Mouse (Mus musculus) layer of hippocampus, adult 2 months (tissue): Measurements from ENCODE around the gene Macrod1. TPM values are rescaled to one million over a fixed set of nuclear protein-coding genes. Genes with fewer than 3 reads are reported as not detected.

Experiments used
- DNase-seq, 2 experiments: peaks; one replicate each; pipeline ENCODE4 v3.0.0; 2022; ENCODE audit warnings: low spot score in 2 of 2
- H3K27ac ChIP-seq: fragments of 200-600 bp; 2 replicates; pipeline ENCODE4 v1.8.1; 2022
- H3K4me3 ChIP-seq: fragments of 200-600 bp; 2 replicates; pipeline ENCODE4 v1.8.1; 2022; ENCODE audit warnings: mild to moderate bottlenecking
- CTCF ChIP-seq: fragments of 200-600 bp; conservative IDR thresholded peaks from 2 replicates; pipeline ENCODE4 v1.8.1; 2022; ENCODE audit warnings: antibody characterized with exemption, mild to moderate bottlenecking, moderate library complexity
- total RNA-seq, 2 experiments: library from RNA; stranded (reverse); gene quantifications; 2 replicates each; pipeline ENCODE4 v1.2.3; 2021

Macrod1 gene
- total RNA-seq, 2 experiments from 2014 or later, result 20.3 to 22.4 TPM

GRCm38 (mm10) chr19:7077666-7078065 is 21.1 kb downstream of the Macrod1 start:
- H3K27ac ChIP-seq, result no peak overlapping the region
- DNase-seq, result no peak
- no peak overlapping the region for H3K4me3 ChIP-seq
- TF ChIP-seq CTCF, result no peak

DNA sequence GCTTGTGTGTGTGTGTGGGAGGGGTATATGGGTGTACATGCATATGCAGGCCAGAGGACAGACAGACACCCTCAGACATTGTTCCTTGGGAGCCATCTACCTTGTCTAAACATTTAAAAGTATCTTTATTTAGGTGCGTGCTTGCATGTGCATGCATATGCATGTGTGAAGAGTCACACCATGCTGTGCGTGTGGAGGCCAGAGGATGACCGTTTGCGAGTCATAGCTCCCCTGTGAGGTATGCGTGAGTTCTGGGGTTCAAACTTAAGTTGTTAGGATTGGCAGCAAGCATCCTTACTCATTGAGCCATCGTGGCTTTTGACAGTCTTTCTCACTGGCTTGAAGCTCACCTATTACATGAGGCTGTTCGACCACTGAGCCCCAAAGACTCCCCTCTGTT is 21.7 kb downstream of the Macrod1 start:
- no peak for TF ChIP-seq CTCF
- Histone ChIP-seq H3K4me3 (no peak overlapping the region), H3K27ac (no peak overlapping the region)
- no peak for DNase-seq

DNA sequence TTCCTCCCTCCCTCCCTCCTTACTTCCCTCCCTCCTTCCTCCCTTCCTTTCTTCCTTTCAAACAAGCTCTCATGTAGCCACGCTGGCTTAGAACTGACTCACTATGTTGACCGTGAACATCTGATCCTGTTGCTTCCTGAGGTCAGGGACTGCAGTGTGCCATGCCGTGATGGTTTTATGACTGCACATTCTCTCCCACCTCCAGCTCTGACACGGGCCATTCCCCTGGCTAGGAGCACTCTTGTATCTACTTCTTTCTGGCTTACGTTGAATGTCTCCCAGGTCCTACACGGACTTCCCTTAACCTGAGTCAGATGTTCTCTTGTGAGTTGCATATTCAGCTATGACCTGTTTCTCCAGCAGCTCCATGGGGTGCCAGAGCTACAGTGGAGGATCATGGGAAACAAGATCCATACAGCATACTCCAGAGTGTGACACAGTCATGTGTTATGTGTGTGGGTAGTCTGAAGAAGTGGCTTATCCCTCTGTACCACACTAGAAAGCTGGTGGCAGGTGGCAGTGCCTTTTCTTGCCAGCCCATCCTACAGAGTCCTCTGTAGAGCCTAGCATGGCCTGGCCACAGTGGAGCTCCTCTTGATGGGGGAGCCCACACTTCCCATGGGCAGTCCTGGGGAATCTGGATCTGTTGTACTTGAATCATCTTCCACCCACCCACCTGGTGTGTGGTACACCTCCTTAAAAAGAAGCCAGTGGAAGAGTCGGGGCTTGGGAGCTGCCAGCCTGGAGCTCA is 25.1 kb downstream of the Macrod1 start:
- no peak overlapping the region for H3K27ac ChIP-seq
- no peak for TF ChIP-seq CTCF
- DNase-seq, result no peak
- H3K4me3 ChIP-seq, result no peak overlapping the region

DNA sequence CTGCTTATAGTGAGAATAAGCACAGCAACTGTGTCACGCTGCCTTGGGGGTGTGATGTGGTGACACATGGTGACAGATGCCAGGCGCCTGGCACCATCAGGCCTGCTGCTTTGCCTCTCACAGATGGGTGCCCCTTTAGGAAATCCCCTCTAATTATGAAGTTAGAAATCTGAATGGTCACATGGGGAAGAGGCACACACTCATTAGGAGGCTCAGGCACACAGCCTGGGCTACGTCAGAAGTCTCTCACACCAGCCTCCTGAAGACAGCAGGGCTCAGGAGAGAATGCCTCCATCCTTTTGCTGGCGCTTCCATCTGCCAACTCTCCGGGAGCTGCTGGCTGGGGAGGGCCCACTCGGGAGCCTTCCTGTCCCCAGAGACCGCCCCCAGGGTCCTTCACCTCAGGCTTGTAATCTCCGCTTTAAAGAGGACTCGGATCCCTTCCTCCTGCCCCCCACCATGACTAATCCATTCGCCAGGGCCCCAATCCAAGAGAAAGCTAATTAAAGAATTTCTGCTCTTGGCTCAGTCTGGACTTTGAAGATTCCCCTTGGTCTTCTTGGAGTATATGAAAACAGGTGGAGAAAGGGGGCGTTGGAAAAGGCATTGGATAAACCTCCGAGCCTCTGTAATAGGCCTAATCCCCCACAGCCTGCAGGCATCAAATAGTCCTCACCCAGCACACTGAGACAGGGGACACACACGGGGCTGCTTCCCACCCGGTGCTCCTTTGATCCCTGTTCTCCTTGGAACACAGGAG is 26.6 kb downstream of the Macrod1 start:
- H3K4me3 ChIP-seq, result no peak overlapping the region
- DNase-seq, result peak; percentile 53 to 57
- TF ChIP-seq CTCF, result no peak
- H3K27ac ChIP-seq, result 0 out of 2 replicates have a peak overlapping the region, but pooled peaks have one; percentile 37

GRCm38 (mm10) chr19:7084734-7085133 is 28.1 kb downstream of the Macrod1 start:
- Histone ChIP-seq H3K4me3 (no peak overlapping the region), H3K27ac (no peak overlapping the region)
- no peak for TF ChIP-seq CTCF
- DNase-seq, result no peak

DNA sequence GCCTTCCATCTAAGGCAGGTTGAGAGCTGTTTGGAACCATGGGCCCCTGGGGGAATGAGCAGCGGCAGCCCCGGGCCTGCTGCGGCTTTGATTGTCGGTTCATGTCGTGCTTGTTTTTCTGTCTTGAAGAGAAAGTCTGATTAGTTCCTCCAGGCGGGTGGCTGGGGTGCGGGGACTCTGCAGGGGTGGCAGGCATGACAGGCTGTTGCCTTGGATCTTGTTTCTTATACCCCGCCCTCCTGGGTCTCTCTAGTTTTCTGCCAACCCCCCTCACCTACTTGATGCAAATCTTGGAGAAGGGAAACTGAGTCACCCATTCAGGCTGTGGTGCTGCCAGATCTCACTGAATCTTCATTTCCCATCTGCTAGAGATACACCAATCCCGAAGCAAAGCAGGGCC is 31.9 kb downstream of the Macrod1 start:
- Histone ChIP-seq H3K4me3 (no peak overlapping the region), H3K27ac (peak overlapping the region; percentile 46)
- TF ChIP-seq CTCF, result no peak
- DNase-seq, result peak; percentile 35 to 61

DNA sequence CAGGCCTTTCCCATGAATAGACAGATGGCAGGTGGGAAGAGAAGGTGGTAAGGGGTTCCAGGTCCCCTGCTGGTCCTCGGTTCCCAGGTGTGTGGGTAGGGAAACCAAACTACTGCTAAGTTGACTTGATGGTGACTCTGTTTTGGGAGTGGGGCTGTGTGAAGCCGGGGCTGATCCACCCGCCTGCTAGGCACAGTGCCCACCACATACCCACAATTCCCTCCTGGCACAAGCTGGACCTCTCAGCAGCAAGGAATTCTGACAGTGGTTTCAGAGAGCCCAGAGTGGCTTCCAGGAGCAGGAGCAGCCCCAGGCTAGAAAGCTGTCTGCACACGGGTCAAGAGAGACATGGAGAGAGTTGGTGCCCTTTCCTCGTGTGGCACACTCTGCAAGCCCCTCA is 32.4 kb downstream of the Macrod1 start:
- Histone ChIP-seq H3K4me3 (no peak overlapping the region), H3K27ac (peak overlapping the region; percentile 36; the same call in 1 of the 2 replicates)
- DNase-seq, result no peak
- no peak for TF ChIP-seq CTCF

DNA sequence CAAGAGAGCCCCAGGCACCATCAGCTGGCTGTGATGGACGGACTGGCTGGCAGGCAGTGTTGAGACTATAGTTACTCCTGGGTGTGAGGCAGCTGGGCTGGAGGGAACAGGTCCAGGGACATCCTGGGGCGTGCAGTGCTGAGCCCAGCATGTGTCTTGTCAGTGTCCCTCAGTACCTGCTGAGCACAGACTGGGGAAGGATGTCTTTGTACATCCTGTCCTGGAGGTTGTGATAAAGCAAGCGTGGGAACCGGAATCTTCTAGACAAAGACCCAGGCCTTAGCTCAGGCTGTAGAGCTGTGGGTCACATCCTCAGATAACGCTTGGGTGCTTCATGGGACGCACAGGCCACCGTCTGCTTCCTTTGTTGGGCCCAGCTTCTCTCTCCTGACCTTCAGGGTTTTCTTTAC is 33.2 kb downstream of the Macrod1 start:
- no peak for TF ChIP-seq CTCF
- Histone ChIP-seq H3K27ac (peak overlapping the region; percentile 70), H3K4me3 (no peak overlapping the region)
- DNase-seq, result no peak

- no peak for TF ChIP-seq CTCF
- no peak overlapping the region for H3K4me3 ChIP-seq
- peak overlapping the region; percentile 70 for H3K27ac ChIP-seq
- no peak for DNase-seq
These were observed 33.9 kb downstream of the Macrod1 start for GRCm38 (mm10) chr19:7090369-7091064.

DNA sequence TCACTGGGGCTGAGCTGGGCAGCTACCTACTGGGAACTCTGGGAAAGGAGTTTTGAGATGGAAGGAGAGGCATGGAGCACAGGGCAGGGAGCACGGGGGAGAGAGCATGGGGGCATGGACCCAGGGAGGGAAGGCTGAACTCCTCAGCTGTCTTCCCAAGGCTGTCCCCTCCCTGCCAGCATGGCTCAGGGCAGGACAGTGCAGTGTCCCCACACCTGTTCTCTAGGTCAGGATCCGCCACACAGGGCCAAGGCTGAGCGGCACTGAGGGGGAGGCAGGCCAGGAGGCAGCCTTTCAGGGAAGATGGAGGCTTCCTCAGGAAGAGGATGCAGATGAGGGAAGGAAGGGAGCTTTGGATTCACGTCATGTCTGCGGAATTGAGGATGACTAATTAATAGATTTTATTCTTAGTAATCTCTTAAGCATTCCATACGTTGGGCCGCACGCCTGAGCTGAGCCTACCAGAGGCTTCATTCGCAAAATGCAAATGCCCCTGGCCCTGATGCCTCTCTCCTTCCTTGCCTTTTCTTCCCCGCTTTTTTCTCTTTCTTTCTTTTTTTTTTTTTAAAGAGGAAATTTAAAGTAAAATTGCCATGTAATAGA is 34.9 kb downstream of the Macrod1 start:
- TF ChIP-seq CTCF, result no peak
- DNase-seq, result no peak
- H3K4me3 ChIP-seq, result no peak overlapping the region
- H3K27ac ChIP-seq, result 0 out of 2 replicates have a peak overlapping the region, but pooled peaks have one; percentile 14

- no peak for DNase-seq
- Histone ChIP-seq H3K27ac (no peak overlapping the region; the same call in 1 of the 2 replicates), H3K4me3 (no peak overlapping the region)
- TF ChIP-seq CTCF, result no peak
These were observed 36.1 kb downstream of the Macrod1 start for GRCm38 (mm10) chr19:7092756-7093155.

- no peak for DNase-seq
- H3K4me3 ChIP-seq, result no peak overlapping the region
- TF ChIP-seq CTCF, result no peak
- no peak overlapping the region for H3K27ac ChIP-seq
These were observed 43.1 kb downstream of the Macrod1 start for GRCm38 (mm10) chr19:7099620-7100155.
